Mouse (Mus musculus): ENCODE results near the gene Brk1. TPM values are rescaled to one million over a fixed set of nuclear protein-coding genes. Genes with fewer than 3 reads are reported as not detected.

The Brk1 gene
- total and polyA plus RNA-seq, 3 experiments, result 112 to 245 (median 142) TPM

DNA sequence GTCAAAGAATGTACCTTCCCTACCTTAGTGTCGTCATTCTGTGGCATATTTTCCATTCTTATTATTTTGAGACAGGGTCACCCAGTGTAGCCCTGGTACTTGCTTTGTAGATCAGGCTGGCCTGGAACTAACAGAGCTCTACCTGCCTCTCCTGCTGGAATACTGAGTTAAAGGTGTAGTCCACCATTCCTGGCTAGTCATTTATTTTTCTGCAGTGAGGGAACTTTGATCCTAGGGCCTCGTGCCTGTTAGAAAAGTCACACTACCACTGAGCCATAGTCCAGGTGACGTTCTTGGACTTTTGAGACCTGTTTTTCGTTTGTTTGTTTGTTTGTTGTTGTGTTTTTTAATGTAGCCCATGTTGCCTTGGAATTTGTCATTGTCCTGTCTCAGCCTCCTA is 34.6 kb downstream of the Brk1 start:
- Histone ChIP-seq H3K9me3 (replicated peaks; ENCODE audit: low read length) (no peaks in the 10 kb centered on the region), H3K79me2 (replicated peaks; ENCODE audit: control insufficient read depth, extremely low read depth, insufficient read depth, poor library complexity, severe bottlenecking) (peaks cover 55% of the 10 kb centered on the region), H3K9ac (ENCODE audit: insufficient read depth, low read depth) (peak overlapping the region; percentile 58; the same call in 1 of the 2 replicates), H3K4me1 (ENCODE audit: control insufficient read depth in 1 of 2, insufficient read depth in 2 of 2) (peaks cover 13 to 41% of the 10 kb centered on the region in 2 experiments), H3K27me3 (replicated peaks) (no peaks in the 10 kb centered on the region), H3K27ac (ENCODE audit: insufficient read depth, low read depth) (peak overlapping the region; percentile 57; the same call in 1 of the 2 replicates), H3K4me2 (ENCODE audit: insufficient read depth, low read depth, poor library complexity, severe bottlenecking) (peak overlapping the region; percentile 97), H3K4me3 (replicated peaks in 1 of 3; ENCODE audit: low read depth in 2 of 3, low read length in 2 of 3, poor library complexity in 1 of 3) (peak overlapping the region; percentile 50 to 96 (median 71)), H3K36me3 (replicated peaks in 1 of 2; ENCODE audit: control insufficient read depth in 1 of 2, insufficient read depth in 1 of 2, low read length in 1 of 2) (peaks cover 4 to 18% of the 10 kb centered on the region in 2 experiments)
- in situ Hi-C loops (cut with MboI; ENCODE audit: low pct_ligation_motif_present, low pct_unique_long_range_greater_than_20kb, low sequenced_read_pairs), result loop anchor here (5.0 kb wide), 1 partner anchor 38 kb away; no protein-coding TSS in a partner anchor
- no peak for DNase-seq (ENCODE audit: extremely low read depth)
- TF ChIP-seq ZKSCAN1 (IDR thresholded peaks at IDR 0.05; ENCODE audit: borderline replicate concordance, low read depth, low read length), result no peak
- TF ChIP-seq MEF2A (IDR thresholded peaks at IDR 0.05; ENCODE audit: borderline replicate concordance, low read depth, low read length), result no peak
- TF ChIP-seq RAD21 (IDR thresholded peaks at IDR 0.05; ENCODE audit: low read depth, low read length), result no peak
- no peak for TF ChIP-seq POLR2AphosphoS2 (IDR thresholded peaks at IDR 0.05; ENCODE audit: low read depth, low read length)
- TF ChIP-seq ZC3H11A (IDR thresholded peaks at IDR 0.05; ENCODE audit: low read depth, low read length), result no peak
- TF ChIP-seq POLR2A (IDR thresholded peaks at IDR 0.05; ENCODE audit: low read depth, low read length), result no peak
- TF ChIP-seq TBP (conservative IDR thresholded peaks at IDR 0.05; ENCODE audit: low read depth, low read length), result no peak
- TF ChIP-seq SIN3A (IDR thresholded peaks at IDR 0.05; ENCODE audit: low read length), result no peak
- no peak for TF ChIP-seq MYC (IDR thresholded peaks at IDR 0.05; ENCODE audit: low read depth, low read length)
- no peak for TF ChIP-seq USF2 (conservative IDR thresholded peaks at IDR 0.05; ENCODE audit: low read depth, low read length)
- TF ChIP-seq KAT2A (IDR thresholded peaks at IDR 0.05; ENCODE audit: insufficient replicate concordance, low read length), result no peak
- no peak for TF ChIP-seq IRF4 (IDR thresholded peaks at IDR 0.05; ENCODE audit: low read depth, low read length)
- TF ChIP-seq SMC3 (IDR thresholded peaks at IDR 0.05; ENCODE audit: low read depth, low read length), result no peak
- TF ChIP-seq UBTF (IDR thresholded peaks at IDR 0.05; ENCODE audit: low read depth, low read length), result no peak
- no peak for TF ChIP-seq GABPA (IDR thresholded peaks at IDR 0.05; ENCODE audit: insufficient replicate concordance, low read depth, low read length)
- no peak for TF ChIP-seq ZMIZ1 (IDR thresholded peaks at IDR 0.05; ENCODE audit: low read depth, low read length)
- TF ChIP-seq ETS1 (conservative IDR thresholded peaks at IDR 0.05; ENCODE audit: low read depth, low read length), result no peak
- no peak for TF ChIP-seq CHD2 (IDR thresholded peaks at IDR 0.05; ENCODE audit: low read length)
- TF ChIP-seq MAX (IDR thresholded peaks at IDR 0.05; ENCODE audit: low read length), result no peak
- dilution Hi-C loops (cut with MboI; ENCODE audit: extremely low pct_ligation_motif_present, extremely low pct_unique_long_range_greater_than_20kb, low sequenced_read_pairs), result no loop called here

DNA sequence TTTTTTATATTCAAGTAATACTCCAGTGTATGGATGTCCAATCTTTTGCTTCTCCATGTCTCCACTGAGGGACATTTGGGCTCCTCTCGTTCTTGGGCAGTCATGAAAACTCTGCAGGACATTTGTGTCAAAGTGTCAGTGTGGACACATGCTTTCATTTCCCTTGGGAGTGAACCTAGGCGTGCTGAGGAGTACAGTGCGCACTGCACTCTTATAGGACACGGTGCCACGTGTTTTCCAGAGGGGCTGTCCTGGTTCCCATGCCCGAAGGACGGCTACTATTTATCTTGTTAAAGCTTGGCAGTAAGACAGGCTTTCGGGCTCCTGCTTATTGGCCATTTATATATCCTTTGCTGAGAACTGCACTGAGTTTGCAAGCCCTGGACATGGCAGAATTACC is 38.0 kb downstream of the Brk1 start:
- H3K4me3 ChIP-seq (replicated peaks in 1 of 3; ENCODE audit: low read depth in 2 of 3, low read length in 2 of 3, poor library complexity in 1 of 3), result no peak overlapping the region

More for the DNA sequence above, 38.0 kb downstream of the Brk1 start:
- in situ Hi-C loops (cut with MboI; ENCODE audit: low pct_ligation_motif_present, low pct_unique_long_range_greater_than_20kb, low sequenced_read_pairs), result no loop called here
- Histone ChIP-seq H3K27me3 (replicated peaks) (no peaks in the 10 kb centered on the region), H3K4me2 (ENCODE audit: insufficient read depth, low read depth, poor library complexity, severe bottlenecking) (peak overlapping the region; percentile 55; the same call in 1 of the 2 replicates), H3K9ac (ENCODE audit: insufficient read depth, low read depth) (peak overlapping the region; percentile 29; the same call in 1 of the 2 replicates), H3K4me1 (ENCODE audit: control insufficient read depth in 1 of 2, insufficient read depth in 2 of 2) (peaks cover 17 to 68% of the 10 kb centered on the region in 2 experiments), H3K79me2 (replicated peaks; ENCODE audit: control insufficient read depth, extremely low read depth, insufficient read depth, poor library complexity, severe bottlenecking) (peaks cover 78% of the 10 kb centered on the region), H3K9me3 (replicated peaks; ENCODE audit: low read length) (no peaks in the 10 kb centered on the region), H3K27ac (ENCODE audit: insufficient read depth, low read depth) (peak overlapping the region; percentile 17), H3K36me3 (replicated peaks in 1 of 2; ENCODE audit: control insufficient read depth in 1 of 2, insufficient read depth in 1 of 2, low read length in 1 of 2) (peaks cover 9 to 37% of the 10 kb centered on the region in 2 experiments)
- dilution Hi-C loops (cut with MboI; ENCODE audit: extremely low pct_ligation_motif_present, extremely low pct_unique_long_range_greater_than_20kb, low sequenced_read_pairs), result no loop called here
- peak; percentile 42 for TF ChIP-seq BHLHE40 (IDR thresholded peaks at IDR 0.05; ENCODE audit: low read depth, low read length)
- peak; percentile 74 for TF ChIP-seq MAX (IDR thresholded peaks at IDR 0.05; ENCODE audit: low read length)
- TF ChIP-seq MAZ (IDR thresholded peaks at IDR 0.05; ENCODE audit: low read depth, low read length), result no peak
- no peak for TF ChIP-seq NELFE (IDR thresholded peaks at IDR 0.05; ENCODE audit: low read depth, low read length)
- no peak for TF ChIP-seq ZNF384 (IDR thresholded peaks at IDR 0.05; ENCODE audit: low read depth, low read length)
- TF ChIP-seq E2F4 (IDR thresholded peaks at IDR 0.05; ENCODE audit: insufficient replicate concordance, low read depth, low read length), result no peak
- TF ChIP-seq ELF1 (IDR thresholded peaks at IDR 0.05; ENCODE audit: low read depth, low read length), result no peak
- no peak for TF ChIP-seq MXI1 (IDR thresholded peaks at IDR 0.05; ENCODE audit: low read depth, low read length)
- TF ChIP-seq SIN3A (IDR thresholded peaks at IDR 0.05; ENCODE audit: low read length), result no peak
- no peak for TF ChIP-seq USF2 (conservative IDR thresholded peaks at IDR 0.05; ENCODE audit: low read depth, low read length)
- TF ChIP-seq CHD2 (IDR thresholded peaks at IDR 0.05; ENCODE audit: low read length), result no peak
- DNase-seq (ENCODE audit: extremely low read depth), result no peak
